Mouse (Mus musculus): ENCODE results near the gene Tcf12. TPM values are rescaled to one million over a fixed set of nuclear protein-coding genes. Genes with fewer than 3 reads are reported as not detected.
A peak's percentile ranks its signal among the peaks of the same experiment; 100 is the strongest.

The Tcf12 gene
- total RNA-seq (2015) (89.1 and 105 TPM in 2 replicates), total RNA-seq (2017) (36.2 and 49.1 TPM in 2 replicates)

- peak; percentile 89 for ATAC-seq (replicated peaks; ENCODE audit: poor library complexity)
Observed at GRCm38 (mm10) chr9:72111622-72112550, at the start of gene Tcf12. Gene Tcf12, minus strand, starts transcription at chr9:72111871.

GRCm38 (mm10) chr9:72158392-72158791 lies 46.7 kb upstream of the Tcf12 start:
- ATAC-seq (replicated peaks; ENCODE audit: poor library complexity), result no peak

- ATAC-seq (replicated peaks; ENCODE audit: poor library complexity), result no peak
Observed at GRCm38 (mm10) chr9:72157091-72157490, 45.4 kb upstream of the Tcf12 start.

- ATAC-seq (replicated peaks; ENCODE audit: poor library complexity), result no peak
Observed at GRCm38 (mm10) chr9:72155250-72156138, 43.8 kb upstream of the Tcf12 start.

- 0 out of 2 replicates have a peak, but pooled peaks have one; percentile 37 for ATAC-seq (replicated peaks; ENCODE audit: poor library complexity)
Observed at GRCm38 (mm10) chr9:72144148-72144547, 32.5 kb upstream of the Tcf12 start.

GRCm38 (mm10) chr9:72137899-72138298 lies 26.2 kb upstream of the Tcf12 start:
- ATAC-seq (replicated peaks; ENCODE audit: poor library complexity), result no peak

- ATAC-seq (replicated peaks; ENCODE audit: poor library complexity), result no peak
Observed at GRCm38 (mm10) chr9:72133772-72134245, 22.1 kb upstream of the Tcf12 start.

- ATAC-seq (replicated peaks; ENCODE audit: poor library complexity), result peak; percentile 91
Observed at GRCm38 (mm10) chr9:72133089-72133771, 21.6 kb upstream of the Tcf12 start.

- peak; percentile 51 for ATAC-seq (replicated peaks; ENCODE audit: poor library complexity)
Observed at GRCm38 (mm10) chr9:72132728-72133088, 21.0 kb upstream of the Tcf12 start.

- ATAC-seq (replicated peaks; ENCODE audit: poor library complexity), result no peak
Observed at GRCm38 (mm10) chr9:72129884-72130283, 18.2 kb upstream of the Tcf12 start.

- no peak for ATAC-seq (replicated peaks; ENCODE audit: poor library complexity)
Observed at GRCm38 (mm10) chr9:72125442-72125841, 13.8 kb upstream of the Tcf12 start.

GRCm38 (mm10) chr9:72118490-72118889 lies 6.8 kb upstream of the Tcf12 start:
- ATAC-seq (replicated peaks; ENCODE audit: poor library complexity), result no peak

GRCm38 (mm10) chr9:72111004-72111621 lies 558 bp downstream of the Tcf12 start:
- peak; percentile 54 for ATAC-seq (replicated peaks; ENCODE audit: poor library complexity)

GRCm38 (mm10) chr9:72110627-72111003 lies 1.1 kb downstream of the Tcf12 start:
- peak; percentile 47 for ATAC-seq (replicated peaks; ENCODE audit: poor library complexity)

GRCm38 (mm10) chr9:72103471-72103870 lies 8.2 kb downstream of the Tcf12 start:
- ATAC-seq (replicated peaks; ENCODE audit: poor library complexity), result no peak

GRCm38 (mm10) chr9:72099945-72100685 lies 11.6 kb downstream of the Tcf12 start:
- ATAC-seq (replicated peaks; ENCODE audit: poor library complexity), result no peak

- no peak for ATAC-seq (replicated peaks; ENCODE audit: poor library complexity)
Observed at GRCm38 (mm10) chr9:72098056-72098455, 13.6 kb downstream of the Tcf12 start.

- ATAC-seq (replicated peaks; ENCODE audit: poor library complexity), result peak; percentile 75
Observed at GRCm38 (mm10) chr9:72097083-72097482, 14.6 kb downstream of the Tcf12 start.

- ATAC-seq (replicated peaks; ENCODE audit: poor library complexity), result peak; percentile 83
Observed at GRCm38 (mm10) chr9:72094675-72095074, 17.0 kb downstream of the Tcf12 start.

GRCm38 (mm10) chr9:72092191-72092590 lies 19.5 kb downstream of the Tcf12 start:
- no peak for ATAC-seq (replicated peaks; ENCODE audit: poor library complexity)
